Mouse (Mus musculus): Measurements from ENCODE around the gene Zfp986.
"Not testable (repeated sequence)": the region's sequence is repeated elsewhere in the genome, so short reads cannot be mapped to it uniquely, and the experiment has no call there.

DNA sequence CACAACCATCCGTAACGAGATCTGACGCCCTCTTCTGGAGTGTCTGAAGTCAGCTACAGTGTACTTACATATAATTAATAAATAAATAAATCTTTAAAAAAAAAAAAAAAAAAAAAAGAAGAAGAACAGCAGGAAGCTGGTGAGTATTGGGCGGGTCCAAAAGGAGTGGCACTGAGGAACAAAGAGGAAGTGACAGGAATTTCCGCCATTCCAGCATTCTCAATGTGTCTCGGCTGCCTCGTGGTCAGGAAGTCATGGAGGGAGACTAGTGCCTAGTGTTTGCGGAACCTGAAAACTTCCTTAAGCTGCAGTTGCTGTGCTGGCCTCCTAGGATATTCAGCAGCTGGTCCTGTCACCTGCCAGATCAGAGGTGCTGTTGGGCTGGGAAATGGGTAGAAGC lies 4.7 kb upstream of the Zfp986 start:
- not testable (repeated sequence) for TF ChIP-seq CTCF (IDR thresholded peaks at IDR 0.05; ENCODE audit: borderline replicate concordance, extremely low read depth, insufficient read depth, insufficient read length); POLR2A (IDR thresholded peaks at IDR 0.05; ENCODE audit: borderline replicate concordance, extremely low read depth, insufficient read depth, insufficient read length, poor library complexity, severe bottlenecking)

All from brain, embryonic 14.5 days (tissue).